Mouse (Mus musculus) liver, adult 10 weeks (tissue): ENCODE measurements around the gene Ccdc32. TPM values are rescaled to one million over a fixed set of nuclear protein-coding genes. Genes with fewer than 3 reads are reported as not detected.

ENCODE experiments used
- polyA plus RNA-seq: library from polyadenylated mRNA; stranded (reverse); fragments of 350-450 nt; fragmentation: Illumina TruSeq; extraction: RNeasy Lipid Tissue Mini Kit (QIAGEN cat#74804); gene quantifications from one replicate; pipeline ENCODE4 v1.2.3, GENCODE M21; 2014; ENCODE audit warnings: low read depth, low replicate concordance

Gene Ccdc32
- polyA plus RNA-seq = 4.5 TPM

DNA sequence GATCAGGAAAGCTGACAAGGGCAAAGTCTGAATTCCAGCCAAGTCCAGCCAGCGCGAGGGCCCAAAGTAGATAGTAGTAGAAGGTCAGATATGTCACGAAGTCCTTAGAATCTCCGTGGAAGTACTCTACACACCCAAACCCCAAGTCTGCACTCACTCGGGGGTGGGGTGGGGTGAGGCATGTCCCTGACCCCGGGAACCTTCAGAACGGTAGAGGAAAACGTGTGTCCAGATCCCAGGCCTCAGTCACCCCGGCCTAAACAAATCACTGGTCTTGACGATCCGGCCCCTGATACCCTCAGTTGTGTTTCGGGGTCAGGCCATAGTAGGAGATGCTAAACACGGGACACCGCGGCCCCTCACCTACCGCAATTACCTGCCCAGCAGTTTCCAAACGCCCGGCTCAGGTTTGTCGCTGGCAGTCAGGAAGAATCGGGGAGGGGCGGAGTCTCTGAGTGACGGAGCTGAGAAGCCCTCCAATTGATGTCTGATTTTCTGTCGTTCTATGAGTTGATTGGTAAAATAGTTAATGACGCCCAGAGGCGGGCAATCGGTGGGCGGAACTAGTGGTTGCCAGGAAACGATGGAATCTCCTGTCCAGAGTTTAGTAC is at the start of gene Ccdc32:
Gene Ccdc32 (minus strand): TSS at position 453 of the 611 bp plus-strand sequence.

DNA sequence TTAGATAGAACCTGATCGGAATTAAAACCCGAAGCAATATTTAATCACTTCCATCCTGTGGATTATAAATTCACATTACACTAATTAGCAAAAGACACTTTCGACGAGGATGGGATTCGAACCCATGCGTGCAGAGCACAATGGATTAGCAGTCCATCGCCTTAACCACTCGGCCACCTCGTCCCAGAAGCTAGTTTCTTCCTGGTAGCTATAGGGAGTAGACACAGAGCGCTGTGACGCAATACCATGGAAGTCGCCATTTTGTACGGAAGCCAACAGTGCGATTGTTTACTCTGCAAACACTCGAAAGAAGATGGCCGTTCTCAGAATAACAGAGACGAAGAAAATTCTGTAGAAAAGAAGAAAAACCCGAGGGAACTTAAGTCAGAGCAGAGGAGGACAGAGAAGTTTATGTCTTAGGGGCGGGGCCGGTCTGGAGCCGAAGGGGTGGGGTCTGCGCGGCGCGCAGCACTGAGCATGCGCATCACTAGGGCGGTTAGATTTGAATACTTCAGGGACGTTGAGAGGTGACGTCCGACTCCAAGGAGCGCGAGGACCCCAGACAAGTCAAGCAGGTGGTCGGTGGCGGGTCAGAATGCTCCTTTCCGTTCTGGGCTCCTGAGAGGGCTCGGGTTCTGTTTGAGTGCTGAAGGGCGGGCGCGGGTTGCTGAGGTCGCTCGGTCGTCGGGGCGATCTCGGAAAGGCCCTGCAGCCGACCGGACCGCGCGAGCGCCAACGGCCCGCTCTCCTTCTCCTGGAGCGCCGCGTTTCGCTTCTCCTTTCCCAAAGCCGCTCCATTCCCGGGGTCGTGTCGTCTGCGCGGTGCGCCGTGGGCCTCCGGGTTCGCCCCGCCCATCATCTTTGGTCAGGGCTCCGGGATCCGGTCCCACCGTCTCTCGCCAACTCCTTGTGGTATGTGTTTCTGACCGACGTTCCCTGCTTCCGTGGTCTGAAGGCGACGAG is 17.7 kb upstream of the Ccdc32 start, which contains the start of gene Knl1:
Gene Knl1 (plus strand): TSS at position 471 of the 963 bp plus-strand sequence.

DNA sequence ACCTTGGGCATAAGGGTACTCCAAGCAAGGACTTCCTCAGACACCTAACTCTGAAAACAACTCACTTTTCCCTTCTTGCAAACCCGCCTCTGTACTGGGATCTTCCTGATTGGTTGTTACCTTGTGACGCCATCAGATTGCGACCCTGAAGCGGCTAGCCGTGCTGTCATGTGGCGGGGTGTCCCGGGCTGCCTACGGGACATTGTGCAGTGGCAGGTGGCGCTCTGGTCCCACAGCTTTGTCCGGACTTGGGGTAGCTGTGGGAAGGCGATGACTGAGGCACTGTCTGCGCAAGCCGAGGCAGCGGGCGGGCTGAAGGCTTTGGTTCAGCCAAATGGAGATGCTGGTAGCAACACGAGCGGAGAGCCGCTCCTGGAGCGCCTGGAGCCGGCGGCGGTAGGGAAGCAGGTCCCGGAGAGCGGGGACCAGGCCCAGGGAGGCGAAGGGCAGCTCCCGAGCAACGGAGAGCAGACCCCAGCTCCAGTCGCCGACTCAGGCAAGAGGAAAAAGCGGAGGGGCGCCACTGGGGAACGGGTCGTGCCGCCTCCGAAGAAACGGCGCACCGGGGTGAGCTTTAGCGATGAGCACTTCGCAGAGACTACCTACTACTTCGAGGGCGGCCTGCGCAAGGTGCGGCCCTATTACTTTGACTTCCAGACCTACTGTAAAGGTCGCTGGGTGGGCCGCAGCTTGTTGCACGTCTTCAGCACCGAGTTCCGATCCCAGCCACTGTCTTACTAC is 5.6 kb upstream of the Ccdc32 start, which contains the start of gene Rpusd2:
Gene Rpusd2 (plus strand): TSS at position 135 of the 741 bp plus-strand sequence.

Other genes with a start within 250 kb of the Ccdc32 start
- gene Disp2, start 249.7 kb downstream of the Ccdc32 start, polyA plus RNA-seq = 1.1 TPM
- gene Knstrn, start 215.4 kb downstream of the Ccdc32 start, polyA plus RNA-seq = 0.50 TPM
- 81.8 TPM for gene Ivd, start 167.4 kb downstream of the Ccdc32 start, polyA plus RNA-seq
- 1.6 TPM for gene Bahd1, start 129.0 kb downstream of the Ccdc32 start, polyA plus RNA-seq
- 0.26 TPM for gene Chst14, start 102.9 kb downstream of the Ccdc32 start, polyA plus RNA-seq
- 1.0 TPM for gene Rpusd2, start 5.4 kb upstream of the Ccdc32 start, polyA plus RNA-seq
- gene Knl1, start 17.7 kb upstream of the Ccdc32 start, polyA plus RNA-seq = 0.08 TPM
- gene Rad51, start 83.4 kb upstream of the Ccdc32 start, polyA plus RNA-seq = 0.32 TPM
- 39.8 TPM for gene Rmdn3, start 127.6 kb upstream of the Ccdc32 start, polyA plus RNA-seq
- gene Gchfr, start 138.4 kb upstream of the Ccdc32 start, polyA plus RNA-seq = 9.4 TPM
- gene Gm14137, start 145.1 kb upstream of the Ccdc32 start, polyA plus RNA-seq = not detected
- 3.6 TPM for gene Zfyve19, start 179.2 kb upstream of the Ccdc32 start, polyA plus RNA-seq
- gene Dnajc17, start 179.4 kb upstream of the Ccdc32 start, polyA plus RNA-seq = 1.9 TPM
- gene Ppp1r14d, start 200.5 kb upstream of the Ccdc32 start, polyA plus RNA-seq = not detected
- gene Spint1, start 208.0 kb upstream of the Ccdc32 start, polyA plus RNA-seq = 0.26 TPM
- gene Rhov, start 241.9 kb upstream of the Ccdc32 start, polyA plus RNA-seq = not detected